Mouse (Mus musculus) thymus, postnatal 10 days (tissue): ENCODE measurements around the gene Gm4133.
"Not testable (repeated sequence)": the region's sequence is repeated elsewhere in the genome, so short reads cannot be mapped to it uniquely, and the experiment has no call there.

Experiments used
- DNase-seq, 2 experiments: peaks; one replicate each; pipeline ENCODE4 v3.0.0; 2021; ENCODE audit warnings: low spot score in 2 of 2

Gene Gm4133

GRCm38 (mm10) chr7:20333965-20334364, at the start of gene Gm4133:
TSS of gene Gm4133 (minus strand) at chr7:20334065.
- DNase-seq, result not testable (repeated sequence)

- not testable (repeated sequence) for DNase-seq
Measured at GRCm38 (mm10) chr7:20375310-20375709, 41.4 kb upstream of the Gm4133 start, which contains the start of gene Gm5728. TSS of gene Gm5728 (minus strand) at chr7:20375410.
